Comparison of ENCODE assay signal across 25 mouse cellular contexts in the genomic region with DNA sequence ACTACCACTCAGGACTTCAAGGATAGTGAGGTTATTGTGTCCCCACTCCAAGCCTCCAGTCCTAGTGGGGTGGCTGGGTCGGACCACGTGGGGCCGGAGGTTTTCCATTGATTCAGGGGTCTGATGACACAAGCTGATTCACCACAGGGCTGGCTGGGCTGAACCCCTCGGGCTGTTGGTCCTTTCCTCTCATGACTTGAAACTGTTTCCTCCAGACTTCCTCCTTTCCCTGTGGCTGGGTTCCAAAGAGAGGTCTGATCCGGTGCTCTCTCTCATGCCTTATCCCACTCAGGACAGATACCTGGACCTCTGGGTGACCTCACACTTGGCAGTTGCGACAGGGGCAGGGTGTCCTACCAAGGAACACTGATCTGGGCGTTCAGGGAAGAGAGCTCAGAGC. TPM values are rescaled to one million over a fixed set of nuclear protein-coding genes. Genes with fewer than 3 reads are reported as not detected.
DNase-seq lines count a peak whose midpoint lies in the region; ATAC-seq and TF ChIP-seq lines count a peak whose summit lies in the region.
"Had no signal": no experiment of that assay in that cellular context is flagged by ENCODE, and none has a peak within 500 bp of the region (broad histone marks: within the 10 kb centered on the region; RNA-seq: fewer than 3 reads in every experiment).

No protein-coding gene starts in this region.

- DNase-seq in midbrain, embryonic 11.5 days (ENCODE audit: low spot score, missing footprints): peak; percentile 51
- no peak for DNase-seq in kidney, postnatal 4 days
- no peak for DNase-seq in testis, postnatal 10 days (ENCODE audit: low spot score)
- DNase-seq: adrenal gland, adult 2 months; adrenal gland, postnatal 25 days; cerebellum, adult 11 months; cerebellum, adult 8-10 months; forebrain, postnatal 0 days; gastrocnemius, adult 2 months; gastrocnemius, postnatal 25 days; heart, adult 2 months; heart, postnatal 14 days had no signal

- no peak for TF ChIP-seq POLR2A in bone marrow, adult 2 months (IDR thresholded peaks at IDR 0.05; ENCODE audit: borderline replicate concordance, control insufficient read depth, low read depth, low read length)

- 85% methylated on average over 7 of the region's 7 CpGs for WGBS in midbrain, embryonic 11.5 days
- 82% methylated on average over 7 of the region's 7 CpGs for WGBS in midbrain, embryonic 16.5 days
- 24% methylated on average over 7 of the region's 7 CpGs for WGBS in bone marrow, adult 2 months
- WGBS in macrophage (ENCODE audit: missing documents): 3% methylated on average over 7 of the region's 7 CpGs

- H3K27ac ChIP-seq in midbrain, embryonic 11.5 days (ENCODE audit: low read depth, low read length): no peak overlapping the region
- H3K27ac ChIP-seq in midbrain, embryonic 16.5 days (ENCODE audit: low read length): no peak overlapping the region
- H3K27ac ChIP-seq in bone marrow, adult 2 months (ENCODE audit: control insufficient read depth, insufficient read depth, low read depth, low read length, poor library complexity): peak overlapping the region; percentile 55
- H3K27ac ChIP-seq in macrophage: peak overlapping the region; percentile 41
- H3K27ac ChIP-seq: embryonic facial prominence, embryonic 13.5 days; forebrain, embryonic 13.5 days; gastrocnemius, adult 2 months; heart, adult 2 months; heart, embryonic 15.5 days; hindbrain, embryonic 13.5 days; hindbrain, postnatal 0 days had no signal

- H3K27me3 ChIP-seq in midbrain, embryonic 11.5 days (ENCODE audit: control insufficient read depth, insufficient read depth, low read length): no peaks in the 10 kb centered on the region
- H3K27me3 ChIP-seq in midbrain, embryonic 16.5 days (ENCODE audit: control insufficient read depth, insufficient read depth, low read depth, low read length): no peaks in the 10 kb centered on the region
- H3K27me3 ChIP-seq: embryonic facial prominence, embryonic 13.5 days; forebrain, embryonic 13.5 days; hindbrain, embryonic 13.5 days had no signal

- peaks cover 22% of the 10 kb centered on the region for H3K79me2 ChIP-seq in macrophage (ENCODE audit: inconsistent target)

- no peak overlapping the region for H3K4me3 ChIP-seq in midbrain, embryonic 11.5 days (ENCODE audit: low read depth, low read length)
- H3K4me3 ChIP-seq in midbrain, embryonic 16.5 days (ENCODE audit: low read depth, low read length): no peak overlapping the region
- no peak overlapping the region for H3K4me3 ChIP-seq in bone marrow, adult 2 months (replicated peaks; ENCODE audit: control insufficient read depth, low read depth, low read length)
- H3K4me3 ChIP-seq in macrophage (ENCODE audit: inconsistent target): no peak overlapping the region
- H3K4me3 ChIP-seq: embryonic facial prominence, embryonic 13.5 days; forebrain, embryonic 13.5 days; gastrocnemius, adult 2 months; heart, adult 2 months; heart, embryonic 15.5 days; hindbrain, embryonic 13.5 days had no signal

- no peak for TF ChIP-seq CTCF in bone marrow, adult 2 months (IDR thresholded peaks at IDR 0.05; ENCODE audit: control insufficient read depth, insufficient read depth, low read length)

- no peak overlapping the region for H3K9ac ChIP-seq in midbrain, embryonic 11.5 days (ENCODE audit: low read length)
- no peak overlapping the region for H3K9ac ChIP-seq in midbrain, embryonic 16.5 days (ENCODE audit: low read depth, low read length)
- H3K9ac ChIP-seq: embryonic facial prominence, embryonic 13.5 days; forebrain, embryonic 13.5 days; forebrain, postnatal 0 days; heart, embryonic 15.5 days; hindbrain, embryonic 13.5 days had no signal

- ATAC-seq in midbrain, embryonic 11.5 days (ENCODE audit: low FRiP score): no peak
- no peak for ATAC-seq in midbrain, embryonic 16.5 days
- ATAC-seq in erythroid progenitor cell, adult 5-6 weeks (replicated peaks; ENCODE audit: low FRiP score, poor library complexity, severe bottlenecking): no peak
- ATAC-seq: activated CD4-positive, CD25-positive, alpha-beta regulatory T cell, adult 4 months; forebrain, embryonic 13.5 days; forebrain, postnatal 0 days; hindbrain, postnatal 0 days; Patski had no signal

- no peak overlapping the region for H3K4me2 ChIP-seq in midbrain, embryonic 11.5 days
- H3K4me2 ChIP-seq in midbrain, embryonic 16.5 days (ENCODE audit: low read length): no peak overlapping the region
- H3K4me2 ChIP-seq: embryonic facial prominence, embryonic 13.5 days; forebrain, embryonic 13.5 days; heart, embryonic 11.5 days; heart, embryonic 15.5 days; hindbrain, embryonic 13.5 days had no signal

- no peaks in the 10 kb centered on the region for H3K36me3 ChIP-seq in midbrain, embryonic 11.5 days (ENCODE audit: control insufficient read depth, insufficient read depth, low read length)
- H3K36me3 ChIP-seq in midbrain, embryonic 16.5 days (ENCODE audit: control insufficient read depth, insufficient read depth, low read length): no peaks in the 10 kb centered on the region
- peaks cover 12% of the 10 kb centered on the region; the same call in 1 of the 2 replicates for H3K36me3 ChIP-seq in macrophage (ENCODE audit: inconsistent target)
- H3K36me3 ChIP-seq: embryonic facial prominence, embryonic 13.5 days; heart, embryonic 15.5 days; hindbrain, embryonic 13.5 days had no signal

- H3K9me3 ChIP-seq in midbrain, embryonic 11.5 days (ENCODE audit: control insufficient read depth, low read length): no peaks in the 10 kb centered on the region
- no peaks in the 10 kb centered on the region for H3K9me3 ChIP-seq in midbrain, embryonic 16.5 days (replicated peaks; ENCODE audit: control insufficient read depth, low read length, poor library complexity, severe bottlenecking)
- H3K9me3 ChIP-seq: forebrain, embryonic 13.5 days; heart, embryonic 15.5 days; hindbrain, embryonic 13.5 days had no signal

- H3K4me1 ChIP-seq in midbrain, embryonic 11.5 days (ENCODE audit: control insufficient read depth, insufficient read depth, low read length): no peaks in the 10 kb centered on the region
- H3K4me1 ChIP-seq in midbrain, embryonic 16.5 days (ENCODE audit: control insufficient read depth, insufficient read depth, low read length): no peaks in the 10 kb centered on the region
- H3K4me1 ChIP-seq in bone marrow, adult 2 months (ENCODE audit: control insufficient read depth, insufficient read depth, low read length): peaks cover 2% of the 10 kb centered on the region; the same call in 1 of the 2 replicates
- H3K4me1 ChIP-seq: embryonic facial prominence, embryonic 13.5 days; forebrain, embryonic 13.5 days; hindbrain, embryonic 13.5 days had no signal

RNA-seq across cellular contexts. Expression of a gene that starts 3.9 kb away (rescaled TPM):
- not detected in 2 replicates for polyA plus RNA-seq in midbrain, embryonic 11.5 days (2014; fragmentation: Nextera tagmentation; extraction: Ambion mirVana)
- polyA plus RNA-seq in midbrain, embryonic 16.5 days (2015; fragmentation: Nextera tagmentation; extraction: Ambion mirVana): 0.08 and 0.19 TPM in 2 replicates
- 2.2 and 5.1 TPM in 2 replicates for polyA plus RNA-seq in bone marrow, adult 2 months (2011; ENCODE audit: insufficient read depth, insufficient read length, low replicate concordance, missing spikeins)
- total RNA-seq in macrophage (2018; cell fraction: chromatin; rRNA removed): 100 to 1,000 TPM in 1 of 26 experiments, 10 to 100 TPM in 21, 1 to 10 TPM in 4; 5.0 to 109 (median 19.2) TPM
- 100 to 1,000 TPM in 7 of 26 experiments, 10 to 100 TPM in 16, 1 to 10 TPM in 3; 6.2 to 178 (median 25.6) TPM for total RNA-seq in macrophage (2018; cell fraction: cytosol; rRNA removed)
- 100 to 1,000 TPM in 8 of 26 experiments, 10 to 100 TPM in 18; 12.8 to 152 (median 30.9) TPM for total RNA-seq in macrophage (2018; cell fraction: nucleus; rRNA removed)
- polyA plus RNA-seq in macrophage (2018): 9.4 to 10.8 TPM (median 9.9 TPM) in 3 replicates
- 2.2 and 4.6 TPM in 2 replicates for total RNA-seq in erythroid progenitor cell, adult 5-6 weeks (2015; ENCODE audit: low replicate concordance)
- 3.7 and 4.3 TPM in 2 replicates for total RNA-seq in erythroid progenitor cell, adult 5-6 weeks (2017; ENCODE audit: low replicate concordance)
- total RNA-seq: adrenal gland, postnatal 25 days; gastrocnemius, adult 2 months; gastrocnemius, postnatal 25 days; hindbrain, postnatal 0 days had no signal
- polyA plus RNA-seq: embryonic facial prominence, embryonic 13.5 days; forebrain, embryonic 13.5 days; intestine, embryonic 14.5 days; Patski had no signal

RNA-seq across cellular contexts. Expression of a gene that starts 17.2 kb away (rescaled TPM):
- polyA plus RNA-seq in midbrain, embryonic 11.5 days (2014; fragmentation: Nextera tagmentation; extraction: Ambion mirVana): not detected in 2 replicates
- polyA plus RNA-seq in midbrain, embryonic 16.5 days (2015; fragmentation: Nextera tagmentation; extraction: Ambion mirVana): 0.06 TPM in 1 of 2 replicates, not detected in the other
- polyA plus RNA-seq in bone marrow, adult 2 months (2011; ENCODE audit: insufficient read depth, insufficient read length, low replicate concordance, missing spikeins): 0.70 TPM in 1 of 2 replicates, not detected in the other
- total RNA-seq in macrophage (2018; cell fraction: chromatin; rRNA removed): 10 to 100 TPM in 5 of 26 experiments, 1 to 10 TPM in 4, under 1 TPM in 8, not detected in 9; 0.13 to 94.1 (median 1.3) TPM
- total RNA-seq in macrophage (2018; cell fraction: cytosol; rRNA removed): 10 to 100 TPM in 3 of 26 experiments, 1 to 10 TPM in 2, under 1 TPM in 17, not detected in 4; 0.03 to 32.8 (median 0.21) TPM
- 100 to 1,000 TPM in 1 of 26 experiments, 10 to 100 TPM in 3, 1 to 10 TPM in 7, under 1 TPM in 10, not detected in 5; 0.17 to 116 (median 1.0) TPM for total RNA-seq in macrophage (2018; cell fraction: nucleus; rRNA removed)
- polyA plus RNA-seq in macrophage (2018): 0.06 to 0.14 TPM in 2 of 3 replicates, not detected in the other
- not detected in 2 replicates for total RNA-seq in erythroid progenitor cell, adult 5-6 weeks (2015; ENCODE audit: low replicate concordance)
- total RNA-seq in erythroid progenitor cell, adult 5-6 weeks (2017; ENCODE audit: low replicate concordance): 0.39 TPM in 1 of 2 replicates, not detected in the other

RNA-seq across cellular contexts. Expression of a gene that starts 22.1 kb away (rescaled TPM):
- polyA plus RNA-seq in midbrain, embryonic 11.5 days (2014; fragmentation: Nextera tagmentation; extraction: Ambion mirVana): 2.5 and 2.7 TPM in 2 replicates
- polyA plus RNA-seq in midbrain, embryonic 16.5 days (2015; fragmentation: Nextera tagmentation; extraction: Ambion mirVana): 2.9 and 4.2 TPM in 2 replicates
- 2.6 TPM in 1 of 2 replicates, not detected in the other for polyA plus RNA-seq in bone marrow, adult 2 months (2011; ENCODE audit: insufficient read depth, insufficient read length, low replicate concordance, missing spikeins)
- total RNA-seq in macrophage (2018; cell fraction: chromatin; rRNA removed): 1 to 10 TPM in 12 of 26 experiments, under 1 TPM in 7, not detected in 7; 0.44 to 4.1 (median 1.3) TPM
- 1 to 10 TPM; 1.1 to 5.2 (median 2.6) TPM for total RNA-seq in macrophage (2018; cell fraction: cytosol; rRNA removed)
- total RNA-seq in macrophage (2018; cell fraction: nucleus; rRNA removed): 1 to 10 TPM in 16 of 26 experiments, under 1 TPM in 7, not detected in 3; 0.30 to 3.1 (median 1.4) TPM
- polyA plus RNA-seq in macrophage (2018): 2.2 to 3.4 TPM (median 2.2 TPM) in 3 replicates
- total RNA-seq in erythroid progenitor cell, adult 5-6 weeks (2015; ENCODE audit: low replicate concordance): not detected in 2 replicates
- total RNA-seq in erythroid progenitor cell, adult 5-6 weeks (2017; ENCODE audit: low replicate concordance): 2.6 TPM in 1 of 2 replicates, not detected in the other

RNA-seq across cellular contexts. Expression of a gene that starts 53.6 kb away (rescaled TPM):
- 14.6 and 17.3 TPM in 2 replicates for polyA plus RNA-seq in midbrain, embryonic 11.5 days (2014; fragmentation: Nextera tagmentation; extraction: Ambion mirVana)
- polyA plus RNA-seq in midbrain, embryonic 16.5 days (2015; fragmentation: Nextera tagmentation; extraction: Ambion mirVana): 33.6 and 34.8 TPM in 2 replicates
- polyA plus RNA-seq in bone marrow, adult 2 months (2011; ENCODE audit: insufficient read depth, insufficient read length, low replicate concordance, missing spikeins): 5.2 and 13.5 TPM in 2 replicates
- total RNA-seq in macrophage (2018; cell fraction: chromatin; rRNA removed): 10 to 100 TPM; 20.1 to 91.9 (median 38.6) TPM
- 10 to 100 TPM in 25 of 26 experiments, 1 to 10 TPM in 1; 9.3 to 29.4 (median 18.4) TPM for total RNA-seq in macrophage (2018; cell fraction: cytosol; rRNA removed)
- total RNA-seq in macrophage (2018; cell fraction: nucleus; rRNA removed): 10 to 100 TPM; 14.5 to 65.4 (median 28.4) TPM
- polyA plus RNA-seq in macrophage (2018): 9.4 to 23.8 TPM (median 16.5 TPM) in 3 replicates
- total RNA-seq in erythroid progenitor cell, adult 5-6 weeks (2015; ENCODE audit: low replicate concordance): 2.2 and 2.5 TPM in 2 replicates
- total RNA-seq in erythroid progenitor cell, adult 5-6 weeks (2017; ENCODE audit: low replicate concordance): 3.0 and 4.2 TPM in 2 replicates

Comparison
In these comparisons a context has a peak if more than half of its experiments do, and no peak if none do; other contexts are left out.
1. H3K27ac ChIP-seq: peak in bone marrow, adult 2 months (single experiment) and macrophage (single experiment); none in midbrain, embryonic 11.5 days (single experiment) and midbrain, embryonic 16.5 days (single experiment).